28 mouse cellular contexts compared by ENCODE assay signal in the genomic region with DNA sequence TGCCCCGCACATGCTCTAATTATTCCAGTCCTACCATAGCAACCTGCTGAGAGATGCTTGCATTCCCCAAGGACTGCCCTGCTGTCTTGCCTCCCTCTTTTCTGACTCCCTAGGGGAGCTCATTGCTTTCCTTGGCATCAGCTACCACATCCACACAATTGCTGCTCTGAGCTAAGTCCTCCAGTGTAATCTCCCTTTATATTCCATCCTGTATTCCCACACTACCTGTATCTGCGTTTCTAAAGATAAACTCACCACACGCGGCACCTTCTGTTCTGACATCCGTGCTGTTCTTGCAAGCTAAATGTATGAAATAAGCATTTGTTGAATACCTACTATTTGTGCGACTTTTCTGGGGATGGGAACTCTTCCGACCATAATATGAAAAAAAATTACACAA.
"Had no signal": no experiment of that assay in that cellular context is flagged by ENCODE, and none has a peak within 500 bp of the region (broad histone marks: within the 10 kb centered on the region; RNA-seq: fewer than 3 reads in every experiment).

No protein-coding gene starts in this region.

- DNase-seq: left cerebral cortex, postnatal 4 days; liver; liver, embryonic 13.5 days; liver, postnatal 0 days; lung, adult 18-20 months; lung, adult 2 months; lung, embryonic 14.5 days; lung, postnatal 10 days; lung, postnatal 14 days; lung, postnatal 36 days; lung, postnatal 4 days; midbrain, embryonic 14.5 days had no signal

- H3K27me3 ChIP-seq: limb, embryonic 12.5 days; limb, embryonic 13.5 days; limb, embryonic 15.5 days; liver, embryonic 12.5 days; liver, embryonic 13.5 days; liver, embryonic 15.5 days; lung, embryonic 15.5 days; midbrain, embryonic 12.5 days; midbrain, embryonic 13.5 days; midbrain, embryonic 15.5 days; neural tube, embryonic 12.5 days; neural tube, embryonic 13.5 days had no signal

- H3K4me3 ChIP-seq: limb, embryonic 10.5 days; limb, embryonic 12.5 days; limb, embryonic 13.5 days; limb, embryonic 15.5 days; liver, embryonic 12.5 days; liver, embryonic 13.5 days; liver, embryonic 15.5 days; lung, embryonic 15.5 days; midbrain, embryonic 10.5 days; midbrain, embryonic 12.5 days; midbrain, embryonic 13.5 days; midbrain, embryonic 15.5 days; myocyte; neural tube, embryonic 12.5 days; neural tube, embryonic 13.5 days had no signal

- H3K36me3 ChIP-seq: limb, embryonic 10.5 days; limb, embryonic 12.5 days; limb, embryonic 13.5 days; limb, embryonic 15.5 days; liver, embryonic 12.5 days; liver, embryonic 13.5 days; liver, embryonic 15.5 days; lung, embryonic 15.5 days; midbrain, embryonic 10.5 days; midbrain, embryonic 12.5 days; midbrain, embryonic 13.5 days; midbrain, embryonic 15.5 days; neural tube, embryonic 12.5 days; neural tube, embryonic 13.5 days had no signal

- ATAC-seq: liver, embryonic 12.5 days; liver, postnatal 0 days; lung, postnatal 0 days; midbrain, embryonic 13.5 days; midbrain, embryonic 15.5 days; midbrain, embryonic 16.5 days had no signal

- H3K4me1 ChIP-seq: limb, embryonic 10.5 days; limb, embryonic 12.5 days; limb, embryonic 13.5 days; limb, embryonic 15.5 days; liver, embryonic 12.5 days; liver, embryonic 13.5 days; liver, embryonic 15.5 days; lung, embryonic 15.5 days; midbrain, embryonic 10.5 days; midbrain, embryonic 12.5 days; midbrain, embryonic 13.5 days; midbrain, embryonic 15.5 days; neural tube, embryonic 12.5 days; neural tube, embryonic 13.5 days had no signal

- H3K9me3 ChIP-seq: limb, embryonic 15.5 days; lung, embryonic 15.5 days; midbrain, embryonic 13.5 days; midbrain, embryonic 15.5 days had no signal
